Mouse (Mus musculus): ENCODE results near the gene Hic2. TPM values are rescaled to one million over a fixed set of nuclear protein-coding genes. Genes with fewer than 3 reads are reported as not detected.

Gene Hic2
- total and polyA plus RNA-seq, 2 experiments from 2014 or later = 5.1 to 13.1 TPM

DNA sequence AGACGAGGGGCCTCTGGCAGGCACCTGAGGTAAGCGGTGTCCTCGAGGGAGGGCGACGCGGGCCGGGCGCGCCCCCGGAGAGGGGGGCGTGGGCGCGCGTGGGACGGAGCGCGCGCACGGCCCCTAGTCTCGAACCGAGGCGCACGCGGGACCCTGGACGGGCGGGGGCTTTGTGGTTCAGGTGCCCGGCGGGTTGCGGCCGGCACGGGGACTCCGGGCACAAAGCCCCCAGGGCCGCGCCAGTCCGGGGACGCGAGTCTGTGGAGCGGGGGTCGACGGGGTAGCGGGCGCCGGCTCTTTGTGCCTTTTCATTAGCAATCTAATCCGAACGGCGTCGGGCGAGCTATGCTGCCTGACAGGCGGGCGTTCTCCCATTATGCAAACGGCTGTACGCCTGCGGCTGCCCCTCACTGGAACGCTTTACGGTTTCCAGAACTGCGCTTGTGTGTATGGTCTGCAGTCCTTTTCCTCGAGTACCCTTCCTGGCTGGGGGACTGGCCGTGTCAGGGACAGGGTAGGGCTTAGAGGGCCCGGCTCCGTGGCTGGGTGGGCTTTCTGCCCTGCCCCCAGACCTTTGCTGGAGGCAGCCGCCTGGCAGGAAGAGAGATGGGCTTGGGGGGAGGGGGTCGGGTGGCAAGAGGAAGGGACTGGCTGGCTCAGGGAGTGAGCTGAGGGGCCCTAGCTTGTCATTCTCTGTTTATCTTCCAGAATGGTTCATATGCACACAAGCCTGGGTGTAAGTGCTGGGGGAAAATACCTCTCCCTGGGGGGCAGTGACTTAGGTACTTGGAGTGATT is 528 bp downstream of the Hic2 start:
- H3K4me3 ChIP-seq (ENCODE audit: low read length) = peak overlapping the region; percentile 96
- H3K27ac ChIP-seq = peak overlapping the region; percentile 92
- peak overlapping the region; percentile 89 for H3K4me2 ChIP-seq (ENCODE audit: low read depth, low read length)
- H3K4me1 ChIP-seq (ENCODE audit: insufficient read depth, low read length) = peaks cover 18% of the 10 kb centered on the region
- H3K36me3 ChIP-seq (ENCODE audit: insufficient read depth, low read length) = no peaks in the 10 kb centered on the region
- H3K27me3 ChIP-seq (ENCODE audit: insufficient read depth, low read length) = no peaks in the 10 kb centered on the region
- no peaks in the 10 kb centered on the region for H3K9me3 ChIP-seq (ENCODE audit: low read length)
- ATAC-seq = peak; percentile 82
- WGBS = under 1% methylated on average over 54 of the region's 62 CpGs
- TF ChIP-seq CTCF (IDR thresholded peaks at IDR 0.05; ENCODE audit: low read depth) = no peak
- peak; percentile 75 for DNase-seq (ENCODE audit: low spot score)
- peak overlapping the region; percentile 97 for H3K9ac ChIP-seq (replicated peaks; ENCODE audit: low read length)

- Histone ChIP-seq H3K4me1 (ENCODE audit: insufficient read depth, low read length) (peaks cover 18% of the 10 kb centered on the region), H3K9ac (replicated peaks; ENCODE audit: low read length) (peak overlapping the region; percentile 97), H3K27ac (peak overlapping the region; percentile 92), H3K4me3 (ENCODE audit: low read length) (peak overlapping the region; percentile 96), H3K9me3 (ENCODE audit: low read length) (no peaks in the 10 kb centered on the region), H3K4me2 (ENCODE audit: low read depth, low read length) (peak overlapping the region; percentile 89), H3K27me3 (ENCODE audit: insufficient read depth, low read length) (no peaks in the 10 kb centered on the region), H3K36me3 (ENCODE audit: insufficient read depth, low read length) (no peaks in the 10 kb centered on the region)
- WGBS = 1% methylated on average over 12 of the region's 12 CpGs
- no peak for ATAC-seq
- peak; percentile 60 for DNase-seq (ENCODE audit: low spot score)
- TF ChIP-seq CTCF (IDR thresholded peaks at IDR 0.05; ENCODE audit: low read depth) = no peak
Measured at GRCm38 (mm10) chr16:17234499-17234895, 1.1 kb downstream of the Hic2 start.

- H3K4me3 ChIP-seq (ENCODE audit: low read length) = peak overlapping the region; percentile 96
- 27% methylated on average over 9 of the region's 9 CpGs for WGBS
Measured at GRCm38 (mm10) chr16:17234916-17235665, 1.7 kb downstream of the Hic2 start.

GRCm38 (mm10) chr16:17237634-17238033 is 4.3 kb downstream of the Hic2 start:
- TF ChIP-seq CTCF (IDR thresholded peaks at IDR 0.05; ENCODE audit: low read depth) = no peak
- ATAC-seq (no peak), DNase-seq (ENCODE audit: low spot score) (no peak)
- Histone ChIP-seq H3K4me2 (ENCODE audit: low read depth, low read length) (no peak overlapping the region), H3K27me3 (ENCODE audit: insufficient read depth, low read length) (no peaks in the 10 kb centered on the region), H3K9me3 (ENCODE audit: low read length) (no peaks in the 10 kb centered on the region), H3K9ac (replicated peaks; ENCODE audit: low read length) (no peak overlapping the region), H3K36me3 (ENCODE audit: insufficient read depth, low read length) (no peaks in the 10 kb centered on the region), H3K27ac (no peak overlapping the region), H3K4me3 (ENCODE audit: low read length) (no peak overlapping the region), H3K4me1 (ENCODE audit: insufficient read depth, low read length) (peaks cover 18% of the 10 kb centered on the region)
- WGBS = 90% methylated on average over 3 of the region's 3 CpGs

More at GRCm38 (mm10) chr16:17234916-17235665, 1.7 kb downstream of the Hic2 start:
- no peaks in the 10 kb centered on the region for H3K27me3 ChIP-seq (ENCODE audit: insufficient read depth, low read length)
- peak overlapping the region; percentile 92; the same call in 1 of the 2 replicates for H3K27ac ChIP-seq
- peak overlapping the region; percentile 89 for H3K4me2 ChIP-seq (ENCODE audit: low read depth, low read length)
- peak overlapping the region; percentile 97; the same call in 1 of the 2 replicates for H3K9ac ChIP-seq (replicated peaks; ENCODE audit: low read length)
- peaks cover 18% of the 10 kb centered on the region for H3K4me1 ChIP-seq (ENCODE audit: insufficient read depth, low read length)
- no peak for ATAC-seq
- TF ChIP-seq CTCF (IDR thresholded peaks at IDR 0.05; ENCODE audit: low read depth) = no peak
- H3K36me3 ChIP-seq (ENCODE audit: insufficient read depth, low read length) = no peaks in the 10 kb centered on the region
- DNase-seq (ENCODE audit: low spot score) = peak; percentile 24
- H3K9me3 ChIP-seq (ENCODE audit: low read length) = no peaks in the 10 kb centered on the region

GRCm38 (mm10) chr16:17239409-17239808 is 6.0 kb downstream of the Hic2 start:
- H3K27me3 ChIP-seq (ENCODE audit: insufficient read depth, low read length) = no peaks in the 10 kb centered on the region
- no peak overlapping the region for H3K9ac ChIP-seq (replicated peaks; ENCODE audit: low read length)
- no peak for DNase-seq (ENCODE audit: low spot score)
- peaks cover 18% of the 10 kb centered on the region for H3K4me1 ChIP-seq (ENCODE audit: insufficient read depth, low read length)
- no peaks in the 10 kb centered on the region for H3K9me3 ChIP-seq (ENCODE audit: low read length)
- no peak overlapping the region for H3K4me2 ChIP-seq (ENCODE audit: low read depth, low read length)
- H3K36me3 ChIP-seq (ENCODE audit: insufficient read depth, low read length) = no peaks in the 10 kb centered on the region
- 62% methylated on average over 2 of the region's 2 CpGs for WGBS
- H3K27ac ChIP-seq = no peak overlapping the region
- ATAC-seq = no peak
- H3K4me3 ChIP-seq (ENCODE audit: low read length) = no peak overlapping the region
- TF ChIP-seq CTCF (IDR thresholded peaks at IDR 0.05; ENCODE audit: low read depth) = no peak

DNA sequence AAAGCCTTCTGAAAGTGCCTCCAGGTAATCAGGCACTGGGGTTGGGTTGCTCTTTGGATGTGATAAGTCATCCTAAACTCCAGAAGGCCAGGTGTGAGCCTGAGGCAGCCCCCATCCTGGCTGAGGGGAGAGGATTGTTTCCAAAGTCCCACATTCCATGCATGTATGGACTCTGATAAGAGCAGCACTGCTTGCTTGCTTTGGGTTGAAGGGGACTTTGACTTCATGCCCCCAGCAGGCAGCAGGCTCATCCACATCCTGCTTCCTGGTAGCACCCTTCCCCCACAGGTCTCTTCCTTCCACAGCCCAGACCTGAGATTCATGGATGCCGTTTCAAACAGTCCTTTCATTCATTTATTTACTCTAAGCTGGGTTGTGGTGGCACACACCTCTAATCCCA is 10.4 kb downstream of the Hic2 start:
- Histone ChIP-seq H3K9me3 (ENCODE audit: low read length) (no peaks in the 10 kb centered on the region), H3K27me3 (ENCODE audit: insufficient read depth, low read length) (no peaks in the 10 kb centered on the region), H3K4me1 (ENCODE audit: insufficient read depth, low read length) (no peaks in the 10 kb centered on the region), H3K4me2 (ENCODE audit: low read depth, low read length) (no peak overlapping the region), H3K4me3 (ENCODE audit: low read length) (no peak overlapping the region), H3K27ac (no peak overlapping the region), H3K36me3 (ENCODE audit: insufficient read depth, low read length) (no peaks in the 10 kb centered on the region), H3K9ac (replicated peaks; ENCODE audit: low read length) (no peak overlapping the region)
- TF ChIP-seq CTCF (IDR thresholded peaks at IDR 0.05; ENCODE audit: low read depth) = no peak
- DNase-seq (ENCODE audit: low spot score) (no peak), ATAC-seq (no peak)
- WGBS = 77% methylated on average over 1 of the region's 1 CpGs
